Mouse (Mus musculus): ENCODE results near the gene Wfikkn1. TPM values are rescaled to one million over a fixed set of nuclear protein-coding genes. Genes with fewer than 3 reads are reported as not detected.

Wfikkn1 gene
- 1 to 10 TPM; 1.4 to 1.5 TPM for total RNA-seq (2021)

DNA sequence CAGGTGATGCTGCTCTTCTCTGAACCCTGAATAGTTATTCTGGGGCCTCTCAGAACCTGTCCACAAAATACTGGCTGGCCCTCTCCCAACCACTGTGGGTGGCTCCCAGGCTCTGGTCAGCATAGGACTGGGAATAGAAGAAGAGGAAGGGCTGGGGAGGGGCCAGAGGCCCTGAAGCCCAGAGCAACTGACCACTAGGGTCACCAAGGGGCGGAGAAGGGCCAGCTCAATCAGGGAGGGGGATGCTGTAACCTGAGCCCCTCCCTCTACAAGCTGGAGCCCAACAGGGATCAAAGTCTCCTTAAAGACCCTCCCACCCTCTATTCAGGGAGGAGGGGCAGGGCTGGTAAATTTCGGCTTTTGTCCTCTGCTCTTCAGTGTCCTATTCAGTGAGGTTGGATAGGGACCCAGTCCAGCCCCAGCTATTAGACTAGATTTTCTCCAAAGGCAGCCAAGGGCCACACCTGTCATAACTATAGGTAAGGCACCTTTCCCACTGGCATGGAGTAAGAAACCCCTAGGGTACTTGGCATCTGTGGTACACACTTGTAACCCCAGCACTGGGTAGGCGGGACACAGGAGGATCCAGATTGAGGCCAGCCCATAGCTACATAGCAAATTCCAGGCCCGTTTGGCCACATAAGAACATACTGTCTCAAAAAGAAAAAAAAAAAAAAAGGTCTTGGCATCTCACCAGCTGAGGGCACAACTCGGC lies at the start of gene Wfikkn1:
Gene Wfikkn1, minus strand, starts transcription at position 663 of the 715 bp plus-strand sequence.
- intact Hi-C loops (cut with DNase I), result loop anchor here (10.0 kb wide), 1 partner anchor 214 kb away; the partner anchor contains the start of genes Decr2 and Nme4
- DNase-seq (ENCODE audit: low spot score in 2 of 2), result no peak

DNA sequence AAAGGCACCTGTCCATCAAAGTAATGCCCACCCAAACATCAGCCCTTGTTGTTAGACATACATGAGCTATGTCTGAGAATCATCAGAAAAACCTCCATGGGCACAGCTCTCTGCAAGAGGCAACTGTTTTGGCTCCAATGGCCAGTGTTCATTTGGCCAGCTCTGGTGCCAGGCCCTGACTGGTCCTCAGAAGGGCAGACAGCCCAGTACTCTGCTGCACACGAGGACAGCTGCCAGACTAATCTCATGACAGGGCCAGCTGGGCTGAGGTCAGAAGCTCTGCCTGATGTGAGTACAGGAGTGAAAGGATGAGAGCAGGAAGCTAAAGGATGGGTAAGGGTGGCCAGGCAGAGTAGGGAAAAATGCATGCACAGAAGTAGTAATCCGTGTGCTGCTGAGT lies 44.7 kb upstream of the Wfikkn1 start:
- DNase-seq (ENCODE audit: low spot score in 2 of 2), result no peak
- intact Hi-C loops (cut with DNase I), result no loop called here

DNA sequence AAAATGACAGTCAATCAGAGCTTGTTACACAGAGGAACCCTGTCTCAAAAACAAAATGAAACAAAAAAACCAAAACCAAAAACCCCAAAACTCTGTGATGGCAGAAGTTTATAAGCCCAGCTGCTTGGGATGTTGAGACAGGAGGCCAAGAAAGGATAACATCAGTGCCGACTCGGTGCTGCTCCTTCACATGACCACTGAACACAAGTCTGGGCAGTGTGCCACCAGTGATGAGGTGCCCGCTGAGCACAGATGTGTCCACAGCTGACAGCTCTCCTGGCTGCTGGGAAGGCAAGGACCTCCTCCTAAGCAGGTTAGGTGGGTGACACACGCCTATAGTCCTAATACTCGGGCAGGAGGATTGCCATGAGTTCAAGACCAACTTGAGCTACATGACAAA lies 41.5 kb upstream of the Wfikkn1 start:
- DNase-seq (ENCODE audit: low spot score in 2 of 2), result no peak
- intact Hi-C loops (cut with DNase I), result no loop called here

DNA sequence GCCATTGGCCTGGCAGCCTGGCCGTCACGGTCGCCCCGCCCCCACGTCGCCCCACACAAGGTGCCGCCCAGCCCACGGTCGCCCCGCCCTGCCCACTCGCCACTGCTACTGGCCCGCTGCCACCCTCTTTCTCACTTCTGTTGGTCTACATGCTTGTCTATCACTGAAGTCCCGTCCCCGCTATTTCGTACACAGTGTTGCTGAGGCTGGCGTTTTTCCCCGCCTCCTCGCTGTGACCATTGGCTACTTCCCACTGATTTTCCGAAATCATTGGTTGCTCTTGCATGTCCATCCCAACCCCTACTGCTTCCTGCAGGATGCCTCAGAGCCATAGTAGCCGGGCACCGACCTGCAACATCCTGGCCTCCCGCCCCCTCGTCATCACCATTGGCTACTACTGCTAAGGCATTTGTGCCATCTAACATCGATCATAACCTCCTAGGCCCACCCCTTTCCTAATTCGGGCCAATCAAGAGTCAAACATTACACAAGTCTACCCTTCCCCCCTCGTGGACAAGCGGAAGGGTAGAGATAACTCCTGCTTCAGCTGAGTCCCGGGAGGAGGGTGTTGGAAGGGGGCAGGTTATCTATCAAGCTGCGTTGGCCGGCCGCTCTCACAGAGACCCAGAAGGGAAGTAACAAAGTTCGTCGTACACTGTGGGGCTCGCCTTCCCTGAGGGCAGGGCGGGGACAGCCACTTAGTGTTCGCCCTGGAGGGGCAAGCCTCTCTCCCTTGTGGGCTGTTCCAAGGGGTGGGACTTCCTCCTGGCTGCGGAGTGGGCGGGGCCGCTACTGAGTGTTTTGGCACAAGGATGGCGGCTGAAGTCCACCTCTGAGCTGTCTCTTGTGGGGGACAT lies 39.4 kb upstream of the Wfikkn1 start:
- intact Hi-C loops (cut with DNase I), result loop anchor here (2.0 kb wide), 1 partner anchor 25 kb away; no protein-coding TSS in a partner anchor
- peak; percentile 100 for DNase-seq (ENCODE audit: low spot score in 2 of 2)

DNA sequence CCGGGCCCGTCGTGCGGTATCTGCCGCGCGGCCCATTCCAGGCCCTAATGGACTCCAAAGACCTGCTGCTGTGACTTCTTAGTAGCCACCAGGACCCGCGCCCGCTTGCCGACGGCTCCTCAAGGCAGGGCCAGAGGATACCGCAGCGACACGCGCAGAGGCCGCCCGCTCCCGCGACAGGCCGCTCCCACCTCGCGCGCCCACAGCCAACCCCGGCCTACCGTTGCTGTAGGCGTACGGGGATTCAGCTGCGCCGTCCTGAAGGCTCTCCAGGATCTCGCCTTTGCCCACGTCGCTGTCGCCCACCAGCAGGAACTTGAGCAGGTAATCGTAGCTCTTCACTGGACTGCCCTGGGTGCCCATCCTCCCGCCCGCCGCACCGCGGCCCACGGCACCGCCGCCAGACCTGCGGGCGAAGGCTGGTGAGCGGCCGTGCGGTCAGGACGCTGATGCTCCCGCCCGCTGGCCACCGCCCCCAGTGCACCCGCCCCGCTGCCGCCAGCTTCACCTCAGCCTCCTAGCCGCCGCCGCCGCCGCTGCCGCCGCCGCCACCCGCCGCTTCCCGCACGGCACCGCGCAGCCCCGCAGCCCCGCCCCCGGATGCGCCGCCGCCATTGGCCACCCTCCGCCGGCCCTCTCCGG lies 38.6 kb upstream of the Wfikkn1 start, which contains the start of gene Rab40c:
Gene Rab40c, minus strand, starts transcription at position 584 of the 642 bp plus-strand sequence.
- intact Hi-C loops (cut with DNase I), result loop anchor here (2.0 kb wide), 1 partner anchor 24 kb away; no protein-coding TSS in a partner anchor
- no peak for DNase-seq (ENCODE audit: low spot score in 2 of 2)

DNA sequence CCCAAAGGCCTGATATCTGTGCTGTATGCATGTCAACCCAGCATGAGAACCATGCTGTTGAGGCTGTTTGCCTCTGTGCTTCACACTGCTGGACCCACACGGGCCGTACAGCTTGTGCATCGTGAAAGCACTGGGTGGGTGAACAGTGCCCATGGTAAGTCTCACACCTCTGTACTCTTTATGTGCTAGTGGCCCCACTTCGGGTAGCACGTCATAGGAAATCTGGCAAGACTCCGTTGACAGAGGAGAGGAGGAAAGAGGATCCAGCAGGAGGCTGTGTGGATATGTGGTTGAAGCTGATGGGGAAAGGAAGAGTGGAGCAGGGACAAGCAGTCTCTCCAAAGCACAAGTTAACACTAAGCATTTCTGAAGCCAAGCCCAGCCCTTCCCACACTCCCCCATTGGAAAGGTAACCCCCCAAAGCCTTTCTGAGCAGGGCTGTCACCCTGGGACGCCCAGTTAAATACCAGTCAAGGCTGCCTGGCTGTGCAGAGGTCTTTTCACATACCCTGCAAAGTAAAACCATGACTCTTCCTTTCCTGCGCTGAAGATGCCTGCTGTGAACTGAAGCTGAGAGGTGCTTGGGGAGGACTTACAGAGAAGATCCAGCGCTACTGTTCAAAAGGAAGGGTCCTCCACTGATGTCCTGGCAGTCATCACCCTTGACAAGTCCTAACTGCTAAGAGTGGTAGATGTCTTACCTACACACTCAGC lies 37.5 kb upstream of the Wfikkn1 start:
- intact Hi-C loops (cut with DNase I), result loop anchor here (2.0 kb wide), 1 partner anchor 23 kb away; no protein-coding TSS in a partner anchor
- DNase-seq (ENCODE audit: low spot score in 2 of 2), result no peak

DNA sequence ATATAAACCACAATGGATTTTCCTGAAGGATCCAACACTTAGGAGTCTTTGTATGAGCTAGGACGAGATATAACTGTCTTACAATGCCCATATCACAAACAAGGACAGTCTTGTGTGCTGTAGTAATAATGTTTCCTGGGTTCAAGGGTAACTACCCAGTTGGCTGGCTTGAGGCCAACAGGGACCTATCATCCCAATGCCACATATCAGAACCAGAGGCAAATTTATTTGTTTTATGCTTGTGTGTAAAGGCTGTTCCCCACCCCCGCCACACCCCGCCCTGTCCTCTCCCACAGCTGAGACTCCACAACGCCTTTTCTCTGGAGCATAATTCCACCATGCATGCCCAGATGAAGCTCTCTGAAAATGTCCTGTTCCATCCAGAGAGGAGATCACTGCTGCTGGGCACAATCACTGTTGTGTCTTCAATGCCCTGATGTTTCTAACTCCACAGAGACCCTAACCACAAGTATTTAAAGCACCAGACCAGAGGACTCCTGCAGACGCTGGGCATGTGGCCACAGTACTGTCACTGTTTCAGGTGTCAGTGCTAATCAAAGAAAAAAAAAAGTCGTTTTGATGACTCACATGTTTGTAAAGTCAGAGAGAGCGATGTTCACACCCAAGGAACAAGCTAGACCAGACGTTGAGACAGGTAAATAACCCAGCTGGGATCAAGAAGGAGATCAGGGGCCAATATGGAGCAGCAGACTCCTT lies 36.4 kb upstream of the Wfikkn1 start:
- DNase-seq (ENCODE audit: low spot score in 2 of 2), result no peak
- intact Hi-C loops (cut with DNase I), result no loop called here

DNA sequence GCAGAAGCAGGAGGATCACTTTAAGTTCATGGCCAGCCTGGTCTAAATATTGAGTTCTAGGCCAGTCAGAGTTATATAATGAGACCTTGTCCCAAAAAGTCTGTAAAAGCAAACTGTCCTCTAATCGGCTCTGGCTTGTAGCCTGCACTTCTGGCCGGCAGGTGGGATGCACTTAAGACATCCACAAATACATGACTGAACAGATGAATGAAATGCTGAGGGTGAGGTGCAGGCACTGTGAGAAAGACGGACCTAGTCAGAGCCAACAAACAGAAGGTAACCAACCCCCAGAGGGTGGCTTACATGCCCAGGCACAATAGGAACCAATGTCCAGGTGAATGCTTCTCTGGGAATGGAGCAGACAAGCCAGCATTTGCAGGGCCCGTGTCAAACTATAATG lies 33.6 kb upstream of the Wfikkn1 start:
- no peak for DNase-seq (ENCODE audit: low spot score in 2 of 2)
- intact Hi-C loops (cut with DNase I), result no loop called here

DNA sequence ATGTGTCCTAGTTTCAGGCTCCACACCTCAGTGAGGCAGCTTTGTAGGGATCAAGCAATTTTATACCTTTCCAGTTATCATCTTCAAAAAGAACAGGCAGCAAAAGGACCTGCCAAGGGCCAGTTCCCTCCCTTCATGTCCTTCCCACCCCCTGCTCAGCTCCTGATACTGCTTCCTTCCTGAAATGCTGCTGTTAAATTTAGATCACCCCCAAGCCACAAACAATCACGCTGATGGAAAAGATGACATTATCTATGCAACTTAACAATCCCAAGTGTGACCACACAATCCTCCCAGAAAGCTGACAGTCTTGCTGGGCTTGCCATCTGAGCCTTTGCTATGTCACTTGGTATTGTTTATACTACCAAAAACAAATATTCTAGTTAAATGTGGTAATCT lies 33.2 kb upstream of the Wfikkn1 start:
- intact Hi-C loops (cut with DNase I), result no loop called here
- DNase-seq (ENCODE audit: low spot score in 2 of 2), result no peak

DNA sequence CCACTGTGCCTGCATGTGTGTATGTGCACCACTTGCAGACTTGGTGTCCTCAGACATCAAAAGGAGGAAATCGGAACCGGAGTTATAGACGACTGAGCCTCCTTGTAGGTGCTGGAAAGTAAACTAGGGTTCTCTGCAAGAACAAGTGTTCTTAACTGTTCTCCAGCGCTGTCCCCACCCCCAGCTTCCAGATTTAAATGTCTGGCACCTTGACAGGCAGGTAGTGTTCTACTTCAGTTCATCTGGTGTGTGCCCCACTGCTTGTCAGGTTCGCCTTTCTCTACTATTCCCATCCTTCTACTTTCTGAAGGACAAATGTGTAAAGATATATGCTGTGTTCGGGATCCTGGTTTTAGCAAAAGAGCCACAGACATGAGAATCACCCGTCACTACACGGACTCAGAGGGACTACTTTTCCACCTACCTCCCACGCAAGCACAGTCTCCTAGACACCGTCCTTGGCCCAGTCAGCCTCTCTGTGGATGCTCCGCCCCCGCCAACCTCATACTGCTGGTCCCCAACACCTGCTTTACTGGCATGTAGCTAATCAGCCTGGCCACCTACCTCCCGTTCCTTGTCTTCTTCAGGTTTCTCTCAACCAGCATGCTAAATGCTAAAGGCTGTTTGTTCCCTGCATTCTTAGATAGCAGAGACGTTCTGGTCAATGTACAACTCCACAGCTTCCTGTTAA lies 32.7 kb upstream of the Wfikkn1 start:
- DNase-seq (ENCODE audit: low spot score in 2 of 2), result peak; percentile 71 to 75
- intact Hi-C loops (cut with DNase I), result no loop called here

DNA sequence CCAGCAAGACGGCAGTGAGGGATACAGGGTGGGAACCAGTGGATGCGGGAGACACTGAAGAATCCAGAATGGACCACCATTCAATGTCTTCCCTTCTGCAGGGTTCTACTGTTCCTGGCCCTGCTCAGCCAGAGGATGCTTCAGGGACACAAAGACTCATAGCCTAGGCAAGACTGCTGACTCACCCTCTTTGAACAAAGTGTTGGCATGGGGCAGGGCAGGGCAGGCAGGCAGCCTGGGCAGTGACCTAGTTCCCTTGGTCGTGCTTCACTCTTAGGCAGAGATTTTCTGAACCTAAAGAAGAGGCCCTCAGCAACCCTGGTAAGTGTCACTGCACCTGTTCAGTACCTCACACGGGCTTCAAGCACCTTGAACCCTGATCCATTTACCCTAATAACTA lies 31.2 kb upstream of the Wfikkn1 start:
- no peak for DNase-seq (ENCODE audit: low spot score in 2 of 2)

DNA sequence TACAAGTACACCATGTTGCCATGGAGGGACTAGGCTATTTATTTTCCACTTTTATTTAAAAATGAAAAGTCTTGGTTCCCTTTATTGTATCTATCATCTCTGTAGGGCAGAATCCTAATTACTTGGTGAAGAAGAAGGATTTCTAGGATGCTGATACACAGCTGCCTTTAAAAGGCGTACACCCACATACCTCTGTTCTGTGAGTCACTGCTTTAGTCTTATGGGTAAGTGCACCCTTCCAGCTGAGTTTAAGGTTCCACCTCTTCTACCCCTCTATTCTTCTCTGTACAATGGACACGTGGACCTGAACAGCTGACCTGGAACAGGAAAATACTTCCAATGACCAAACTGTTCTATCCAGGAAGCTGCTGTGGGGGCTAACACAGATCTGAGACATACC lies 27.0 kb upstream of the Wfikkn1 start:
- intact Hi-C loops (cut with DNase I), result no loop called here
- no peak for DNase-seq (ENCODE audit: low spot score in 2 of 2)

More for the DNA sequence above, 31.2 kb upstream of the Wfikkn1 start:
- intact Hi-C loops (cut with DNase I), result no loop called here

DNA sequence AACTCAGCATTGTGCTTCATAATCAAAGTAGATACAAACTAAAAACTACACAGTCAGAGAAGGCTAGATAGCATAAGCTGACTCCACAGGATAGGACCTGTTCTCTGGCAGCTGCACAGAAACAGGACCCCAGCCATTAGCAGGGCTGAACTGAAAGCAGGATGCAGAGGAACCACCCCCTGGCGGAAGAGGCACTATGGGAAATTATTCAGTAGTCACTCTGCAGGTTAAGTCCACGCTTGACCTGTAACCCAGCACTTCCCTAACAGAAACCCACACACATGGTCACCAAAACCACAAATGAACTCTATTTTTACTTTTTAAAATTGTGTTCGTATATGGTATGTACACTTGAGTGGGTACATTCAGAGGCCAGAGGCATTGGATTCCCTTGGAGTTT lies 22.4 kb upstream of the Wfikkn1 start:
- intact Hi-C loops (cut with DNase I), result no loop called here
- no peak for DNase-seq (ENCODE audit: low spot score in 2 of 2)

DNA sequence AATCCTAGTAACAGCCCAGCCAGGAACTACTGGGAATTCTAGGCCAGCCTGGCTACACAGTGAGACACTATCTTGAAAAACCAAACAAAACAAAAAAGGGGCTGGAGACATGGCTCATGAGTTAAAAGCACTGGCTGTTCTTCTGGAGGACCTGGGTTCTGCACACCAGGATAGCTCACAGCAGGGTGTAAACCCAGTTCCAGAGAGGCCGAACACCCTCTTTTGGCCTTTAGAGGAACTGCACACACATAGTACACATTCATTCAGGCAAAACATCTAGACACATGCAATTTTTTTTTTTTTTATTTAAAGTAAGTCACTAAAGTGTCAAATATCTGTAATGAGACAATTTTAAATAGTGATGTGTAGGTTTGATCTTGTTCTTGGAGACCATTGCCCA lies 19.5 kb upstream of the Wfikkn1 start:
- DNase-seq (ENCODE audit: low spot score in 2 of 2), result no peak
- intact Hi-C loops (cut with DNase I), result no loop called here

DNA sequence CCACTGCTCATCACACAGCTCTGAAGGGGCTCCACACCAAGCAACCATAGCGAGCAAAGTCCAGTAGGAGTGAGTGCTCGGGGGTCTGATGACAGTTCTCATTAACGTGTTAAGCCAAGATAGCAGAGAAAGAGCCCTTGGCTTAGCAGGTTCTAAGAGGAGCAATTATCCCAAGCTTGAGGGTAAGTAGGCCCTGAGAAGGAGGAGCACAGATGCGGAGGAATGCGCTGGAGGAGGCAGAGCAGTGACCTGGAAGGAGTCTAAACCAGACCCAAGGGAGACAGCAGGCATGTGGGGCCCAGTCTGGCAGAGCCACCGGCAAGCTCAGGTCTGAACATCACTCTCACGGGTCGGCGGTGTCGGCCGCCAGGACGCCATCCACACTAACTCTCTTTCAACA lies 15.2 kb upstream of the Wfikkn1 start:
- no peak for DNase-seq (ENCODE audit: low spot score in 2 of 2)
- intact Hi-C loops (cut with DNase I), result loop anchor here (2.0 kb wide), 2 partner anchors 23 to 113 kb away; partner anchors contain the start of gene Rab40c

DNA sequence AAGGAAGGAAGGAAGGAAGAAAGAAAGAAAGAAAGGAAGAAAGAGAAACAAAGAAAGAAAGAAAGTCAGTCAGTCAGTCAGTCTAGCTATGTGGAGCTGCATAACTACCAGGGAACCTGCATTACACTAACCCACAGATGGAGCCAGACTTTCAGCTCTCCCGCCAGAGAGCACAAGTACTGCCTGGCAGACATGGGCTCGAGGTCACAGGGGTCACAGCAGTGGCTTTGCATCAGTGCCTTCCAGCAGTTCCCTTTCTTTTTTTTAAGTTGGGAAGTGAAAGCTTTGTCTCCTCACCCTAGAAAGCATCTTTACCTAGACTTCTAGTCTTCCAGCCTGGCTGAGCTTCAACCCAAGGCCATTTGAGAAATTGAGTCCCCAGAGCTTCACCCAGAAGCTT lies 14.8 kb upstream of the Wfikkn1 start:
- intact Hi-C loops (cut with DNase I), result loop anchor here (2.0 kb wide), 2 partner anchors 23 to 113 kb away; partner anchors contain the start of gene Rab40c
- no peak for DNase-seq (ENCODE audit: low spot score in 2 of 2)

DNA sequence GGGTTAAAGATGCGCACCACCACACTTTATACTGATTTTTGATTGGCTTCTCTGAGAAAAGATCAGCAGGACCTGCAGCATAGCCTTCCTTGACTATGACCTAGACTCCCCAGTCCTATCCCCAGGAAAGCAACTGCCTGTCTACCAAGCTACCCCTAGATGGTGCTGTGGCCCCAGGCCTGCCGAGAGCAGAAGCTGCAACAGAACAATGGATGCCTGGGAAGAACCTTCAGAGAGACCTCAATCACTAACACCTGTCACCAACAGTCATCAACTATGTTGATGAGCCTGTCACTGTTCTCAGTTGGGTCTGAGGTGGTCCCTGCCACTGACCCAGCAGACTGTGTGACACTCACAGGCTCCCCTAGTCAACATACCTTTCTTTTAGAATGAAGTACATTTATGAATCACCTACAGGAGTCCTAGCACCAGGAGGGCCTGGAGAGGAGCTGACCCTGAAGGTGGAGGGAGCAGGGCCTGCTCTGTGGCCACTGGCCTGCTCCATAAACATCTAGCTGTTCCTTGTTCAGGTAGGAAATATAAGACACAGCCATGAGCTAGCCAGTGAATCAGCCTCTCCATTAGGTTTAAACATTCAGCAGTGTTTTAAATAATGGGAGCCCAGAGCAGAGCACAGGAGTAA lies 13.4 kb upstream of the Wfikkn1 start:
- intact Hi-C loops (cut with DNase I), result loop anchor here (2.0 to 5.0 kb wide), 3 partner anchors 25 to 115 kb away; partner anchors contain the start of gene Rab40c
- DNase-seq (ENCODE audit: low spot score in 2 of 2), result peak in 1 of 2 experiments; percentile 58

DNA sequence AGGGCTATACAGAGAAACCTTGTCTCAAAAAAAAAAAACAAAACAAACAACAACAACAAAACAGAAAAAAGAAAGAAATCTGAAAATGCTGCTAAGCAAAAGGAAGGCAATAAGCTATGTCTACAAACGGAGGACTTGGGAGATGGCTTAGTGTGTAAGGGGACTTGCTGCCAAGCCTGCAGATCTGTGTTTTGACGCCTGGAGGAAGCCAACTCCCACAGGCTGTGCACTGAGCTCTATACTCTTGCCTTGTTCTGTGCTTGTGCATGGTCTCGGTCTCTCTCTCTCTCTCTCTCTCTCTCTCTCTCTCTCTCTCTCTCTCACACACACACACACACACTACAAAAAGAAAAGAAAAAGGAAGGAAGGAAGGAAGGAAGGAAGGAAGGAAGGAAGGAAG lies 8.2 kb upstream of the Wfikkn1 start:
- intact Hi-C loops (cut with DNase I), result loop anchor here (10.0 kb wide), 1 partner anchor 206 kb away; the partner anchor contains the start of genes Decr2 and Nme4
- no peak for DNase-seq (ENCODE audit: low spot score in 2 of 2)

Measured in left cerebral cortex, postnatal 36 days (tissue).